In the genomic region with DNA sequence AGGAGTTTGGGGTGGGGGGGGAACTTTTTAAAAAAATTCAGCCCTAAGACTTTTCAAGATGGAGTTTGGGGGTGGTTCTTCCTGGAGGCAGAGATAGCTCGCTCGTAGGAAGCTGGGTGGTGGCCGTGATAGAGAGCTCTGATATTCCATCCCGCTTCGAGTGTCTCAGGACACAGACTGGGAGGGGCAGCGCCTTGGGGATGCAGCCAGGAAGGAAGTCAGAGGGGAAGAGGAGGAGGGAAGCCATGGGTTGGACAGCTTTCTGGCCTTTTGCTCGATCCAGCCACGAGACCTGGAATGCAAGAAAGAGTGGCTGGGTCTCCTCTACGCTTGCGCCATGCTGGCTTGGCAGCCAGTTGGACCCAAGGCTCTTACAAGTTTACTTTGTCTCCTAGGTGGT, we compare ENCODE assay signal across 16 mouse cellular contexts.
DNase-seq lines count a peak whose midpoint lies in the region; ATAC-seq and TF ChIP-seq lines count a peak whose summit lies in the region.
"Had no signal": no experiment of that assay in that cellular context is flagged by ENCODE, and none has a peak within 500 bp of the region (broad histone marks: within the 10 kb centered on the region; RNA-seq: fewer than 3 reads in every experiment).

No protein-coding gene starts in this region.

- H3K9me3 ChIP-seq in kidney, embryonic 14.5 days (ENCODE audit: control insufficient read depth, low read length): no peaks in the 10 kb centered on the region; the same call in 1 of the 2 replicates
- H3K9me3 ChIP-seq in lung, postnatal 0 days (ENCODE audit: low read length): no peaks in the 10 kb centered on the region

- WGBS in kidney, embryonic 14.5 days: 83% methylated on average over 10 of the region's 10 CpGs
- WGBS in lung, postnatal 0 days: 56% methylated on average over 10 of the region's 10 CpGs

- no peak for ATAC-seq in kidney, embryonic 14.5 days (ENCODE audit: low FRiP score, low TSS enrichment)
- peak; percentile 78 for ATAC-seq in lung, postnatal 0 days
- ATAC-seq in monocyte, adult 5-6 weeks (replicated peaks; ENCODE audit: insufficient number of reproducible peaks, low FRiP score, low TSS enrichment, poor library complexity, severe bottlenecking): no peak
- ATAC-seq: intestine, embryonic 16.5 days had no signal

- H3K27me3 ChIP-seq in kidney, embryonic 14.5 days (ENCODE audit: control insufficient read depth, insufficient read depth, low read length): no peaks in the 10 kb centered on the region
- H3K27me3 ChIP-seq in lung, postnatal 0 days (replicated peaks; ENCODE audit: insufficient read depth, low read length): no peaks in the 10 kb centered on the region

- H3K4me2 ChIP-seq in kidney, embryonic 14.5 days (replicated peaks; ENCODE audit: low read depth, low read length): no peak overlapping the region
- no peak overlapping the region for H3K4me2 ChIP-seq in lung, postnatal 0 days (replicated peaks; ENCODE audit: low read depth, low read length)

- TF ChIP-seq EP300 in lung, postnatal 0 days (IDR thresholded peaks at IDR 0.05): peak; percentile 62; the same call in 1 of the 2 replicates

- H3K4me3 ChIP-seq in kidney, embryonic 14.5 days (ENCODE audit: low read length): no peak overlapping the region
- H3K4me3 ChIP-seq in lung, postnatal 0 days (ENCODE audit: low read depth, low read length): no peak overlapping the region
- H3K4me3 ChIP-seq: left cerebral cortex, adult 2 months had no signal

- no peak overlapping the region for H3K9ac ChIP-seq in kidney, embryonic 14.5 days (ENCODE audit: low read depth, low read length)
- no peak overlapping the region for H3K9ac ChIP-seq in lung, postnatal 0 days (replicated peaks; ENCODE audit: low read depth)
- H3K9ac ChIP-seq: liver, embryonic 14.5 days had no signal

- no peak for TF ChIP-seq CTCF in lung, postnatal 0 days (IDR thresholded peaks at IDR 0.05)

- DNase-seq in adrenal gland, postnatal 10 days: peak; percentile 22
- no peak for DNase-seq in adrenal gland, postnatal 4 days (ENCODE audit: low spot score in 2 of 2)
- peak; percentile 52 for DNase-seq in heart, adult 8-10 months (ENCODE audit: low spot score)
- DNase-seq in lung, postnatal 0 days (ENCODE audit: low spot score): peak; percentile 48
- DNase-seq in thymus, postnatal 4 days: no peak
- no peak for DNase-seq in urinary bladder, postnatal 14 days (ENCODE audit: low spot score)
- DNase-seq: cerebellum, adult 2 months; gastrocnemius, postnatal 14 days; retina, postnatal 1 day; thymus, adult 18-20 months had no signal

- H3K4me1 ChIP-seq in kidney, embryonic 14.5 days (ENCODE audit: control insufficient read depth, insufficient read depth, low read length): peaks cover 12% of the 10 kb centered on the region
- H3K4me1 ChIP-seq in lung, postnatal 0 days (ENCODE audit: insufficient read depth, low read depth, low read length): no peaks in the 10 kb centered on the region

- H3K27ac ChIP-seq in kidney, embryonic 14.5 days (ENCODE audit: low read depth, low read length): 0 out of 2 replicates have a peak overlapping the region, but pooled peaks have one; percentile 17
- peak overlapping the region; percentile 51; the same call in 1 of the 2 replicates for H3K27ac ChIP-seq in lung, postnatal 0 days (ENCODE audit: low read length)
- H3K27ac ChIP-seq: left cerebral cortex, adult 2 months; liver, embryonic 14.5 days had no signal

- no peaks in the 10 kb centered on the region for H3K36me3 ChIP-seq in kidney, embryonic 14.5 days (ENCODE audit: control insufficient read depth, insufficient read depth, low read length)
- no peaks in the 10 kb centered on the region for H3K36me3 ChIP-seq in lung, postnatal 0 days (ENCODE audit: insufficient read depth, low read length)
- H3K36me3 ChIP-seq: G1E had no signal

Comparison
In these comparisons a context has a peak if more than half of its experiments do, and no peak if none do; other contexts are left out.
1. DNase-seq: peak in adrenal gland, postnatal 10 days (single experiment), heart, adult 8-10 months (single experiment) and lung, postnatal 0 days (single experiment); none in adrenal gland, postnatal 4 days (0 of 2), thymus, postnatal 4 days (single experiment) and urinary bladder, postnatal 14 days (single experiment).